Mouse (Mus musculus): ENCODE results near the gene Znrf3. TPM values are rescaled to one million over a fixed set of nuclear protein-coding genes. Genes with fewer than 3 reads are reported as not detected.
"Not testable (repeated sequence)": the region's sequence is repeated elsewhere in the genome, so short reads cannot be mapped to it uniquely, and the experiment has no call there.

Znrf3 gene
- 10.8 and 14.4 TPM in 2 replicates for polyA plus RNA-seq (2012; rRNA removed)

GRCm38 (mm10) chr11:5444599-5445451, at the start of gene Znrf3:
Gene Znrf3 (minus strand): TSS chr11:5444847.
- DNase-seq: peak; percentile 96
- under 1% methylated on average over 58 of the region's 106 CpGs for WGBS
- TF ChIP-seq POLR2A (IDR thresholded peaks at IDR 0.05; ENCODE audit: borderline replicate concordance, extremely low read depth, low read depth, low read length) (peak; percentile 77; the same call in 1 of the 2 replicates), CTCF (IDR thresholded peaks at IDR 0.05; ENCODE audit: insufficient read depth, low read length) (no peak)
- Histone ChIP-seq H3K4me1 (ENCODE audit: control insufficient read depth, insufficient read depth, low read length) (peaks cover 2% of the 10 kb centered on the region), H3K4me3 (replicated peaks; ENCODE audit: extremely low read depth, low read depth, low read length) (peak within 1 kb of the TSS; percentile 99)

- peaks cover 6% of the 10 kb centered on the region for H3K4me1 ChIP-seq (ENCODE audit: control insufficient read depth, insufficient read depth, low read length)
- no peak for DNase-seq
- WGBS: 73% methylated on average over 2 of the region's 2 CpGs
- no peak for TF ChIP-seq CTCF (IDR thresholded peaks at IDR 0.05; ENCODE audit: insufficient read depth, low read length)
- TF ChIP-seq POLR2A (IDR thresholded peaks at IDR 0.05; ENCODE audit: borderline replicate concordance, extremely low read depth, low read depth, low read length): no peak
- H3K4me3 ChIP-seq (replicated peaks; ENCODE audit: extremely low read depth, low read depth, low read length): no peak overlapping the region
These were observed 49.2 kb upstream of the Znrf3 start for GRCm38 (mm10) chr11:5493869-5494268.

GRCm38 (mm10) chr11:5491912-5492311, 47.3 kb upstream of the Znrf3 start:
- H3K4me3 ChIP-seq (replicated peaks; ENCODE audit: extremely low read depth, low read depth, low read length): no peak overlapping the region

GRCm38 (mm10) chr11:5490989-5491656, 46.5 kb upstream of the Znrf3 start:
- 66% methylated on average over 10 of the region's 10 CpGs for WGBS
- TF ChIP-seq CTCF (IDR thresholded peaks at IDR 0.05; ENCODE audit: insufficient read depth, low read length) (no peak), POLR2A (IDR thresholded peaks at IDR 0.05; ENCODE audit: borderline replicate concordance, extremely low read depth, low read depth, low read length) (no peak)

More at GRCm38 (mm10) chr11:5491912-5492311, 47.3 kb upstream of the Znrf3 start:
- WGBS: 46% methylated on average over 7 of the region's 7 CpGs
- TF ChIP-seq CTCF (IDR thresholded peaks at IDR 0.05; ENCODE audit: insufficient read depth, low read length) (no peak), POLR2A (IDR thresholded peaks at IDR 0.05; ENCODE audit: borderline replicate concordance, extremely low read depth, low read depth, low read length) (no peak)
- no peaks in the 10 kb centered on the region; the same call in 1 of the 2 replicates for H3K4me1 ChIP-seq (ENCODE audit: control insufficient read depth, insufficient read depth, low read length)
- DNase-seq: no peak

GRCm38 (mm10) chr11:5489433-5489832, 44.8 kb upstream of the Znrf3 start:
- DNase-seq; H3K4me3 ChIP-seq (replicated peaks; ENCODE audit: extremely low read depth, low read depth, low read length); H3K4me1 ChIP-seq (ENCODE audit: control insufficient read depth, insufficient read depth, low read length): not testable (repeated sequence)
- WGBS: 66% methylated on average over 10 of the region's 10 CpGs

More at GRCm38 (mm10) chr11:5490989-5491656, 46.5 kb upstream of the Znrf3 start:
- Histone ChIP-seq H3K4me1 (ENCODE audit: control insufficient read depth, insufficient read depth, low read length) (no peaks in the 10 kb centered on the region; the same call in 1 of the 2 replicates), H3K4me3 (replicated peaks; ENCODE audit: extremely low read depth, low read depth, low read length) (no peak overlapping the region)
- no peak for DNase-seq

GRCm38 (mm10) chr11:5485193-5486011, 40.8 kb upstream of the Znrf3 start:
- 4% methylated on average over 15 of the region's 15 CpGs for WGBS
- DNase-seq: peak; percentile 75
- no peaks in the 10 kb centered on the region; the same call in 1 of the 2 replicates for H3K4me1 ChIP-seq (ENCODE audit: control insufficient read depth, insufficient read depth, low read length)
- H3K4me3 ChIP-seq (replicated peaks; ENCODE audit: extremely low read depth, low read depth, low read length): peak overlapping the region; percentile 67
- TF ChIP-seq POLR2A (IDR thresholded peaks at IDR 0.05; ENCODE audit: borderline replicate concordance, extremely low read depth, low read depth, low read length) (peak; percentile 48; the same call in 1 of the 2 replicates), CTCF (IDR thresholded peaks at IDR 0.05; ENCODE audit: insufficient read depth, low read length) (peak; percentile 92)

- H3K4me3 ChIP-seq (replicated peaks; ENCODE audit: extremely low read depth, low read depth, low read length): no peak overlapping the region
- DNase-seq: no peak
- no peaks in the 10 kb centered on the region for H3K4me1 ChIP-seq (ENCODE audit: control insufficient read depth, insufficient read depth, low read length)
- WGBS: 87% methylated on average over 13 of the region's 13 CpGs
- no peak for TF ChIP-seq POLR2A (IDR thresholded peaks at IDR 0.05; ENCODE audit: borderline replicate concordance, extremely low read depth, low read depth, low read length)
- no peak for TF ChIP-seq CTCF (IDR thresholded peaks at IDR 0.05; ENCODE audit: insufficient read depth, low read length)
These were observed 37.9 kb upstream of the Znrf3 start for GRCm38 (mm10) chr11:5482581-5482980.

GRCm38 (mm10) chr11:5478831-5479230, 34.2 kb upstream of the Znrf3 start:
- TF ChIP-seq POLR2A (IDR thresholded peaks at IDR 0.05; ENCODE audit: borderline replicate concordance, extremely low read depth, low read depth, low read length) (no peak), CTCF (IDR thresholded peaks at IDR 0.05; ENCODE audit: insufficient read depth, low read length) (no peak)
- no peaks in the 10 kb centered on the region for H3K4me1 ChIP-seq (ENCODE audit: control insufficient read depth, insufficient read depth, low read length)
- DNase-seq: no peak
- H3K4me3 ChIP-seq (replicated peaks; ENCODE audit: extremely low read depth, low read depth, low read length): no peak overlapping the region
- 74% methylated on average over 3 of the region's 3 CpGs for WGBS

GRCm38 (mm10) chr11:5478193-5478592, 33.5 kb upstream of the Znrf3 start:
- no peak for DNase-seq
- TF ChIP-seq POLR2A (IDR thresholded peaks at IDR 0.05; ENCODE audit: borderline replicate concordance, extremely low read depth, low read depth, low read length) (no peak), CTCF (IDR thresholded peaks at IDR 0.05; ENCODE audit: insufficient read depth, low read length) (no peak)
- Histone ChIP-seq H3K4me3 (replicated peaks; ENCODE audit: extremely low read depth, low read depth, low read length) (no peak overlapping the region), H3K4me1 (ENCODE audit: control insufficient read depth, insufficient read depth, low read length) (no peaks in the 10 kb centered on the region)
- 57% methylated on average over 7 of the region's 7 CpGs for WGBS
